Mouse (Mus musculus) left cerebral cortex, postnatal 14 days (tissue): ENCODE measurements around the gene Kdm1b. TPM values are rescaled to one million over a fixed set of nuclear protein-coding genes. Genes with fewer than 3 reads are reported as not detected.

Experiments used
- total RNA-seq, 2 experiments: library from RNA; stranded (reverse); gene quantifications; 2 replicates each; pipeline ENCODE4 v1.2.3; 2021

Kdm1b gene
- total RNA-seq, 2 experiments from 2014 or later = 10.4 to 12.3 TPM

Other genes with a start within 250 kb of the Kdm1b start
- gene Kif13a, start 113.6 kb upstream of the Kdm1b start, total RNA-seq = 10 to 100 TPM; 24.6 to 28.2 TPM
- 10 to 100 TPM; 13.9 to 15.7 TPM for gene Nhlrc1, start 28.6 kb upstream of the Kdm1b start, total RNA-seq
- 10 to 100 TPM in 1 of 2 experiments, 1 to 10 TPM in 1; 7.8 to 10.4 TPM for gene Tpmt, start 1.2 kb downstream of the Kdm1b start, total RNA-seq
- gene Dek, start 62.7 kb downstream of the Kdm1b start, total RNA-seq = 10 to 100 TPM; 48.1 to 51.7 TPM
- gene Rnf144b, start 79.2 kb downstream of the Kdm1b start, total RNA-seq = 10 to 100 TPM; 18.7 to 21.5 TPM